Mouse (Mus musculus) neural tube, embryonic 15.5 days (tissue): Measurements from ENCODE around the gene Fam83b. TPM values are rescaled to one million over a fixed set of nuclear protein-coding genes. Genes with fewer than 3 reads are reported as not detected.

Experiments
- ATAC-seq: fragments of 200-750 bp; cut with Nextera tagmentation; 2 replicates; pipeline ENCODE4 v1.8.0; 2017; ENCODE audit warnings: mild to moderate bottlenecking, moderate TSS enrichment, moderate library complexity; ENCODE audit not compliant: low FRiP score
- H3K27ac ChIP-seq: fragments of 300-500 bp; sonication (generic); replicated peaks from 2 replicates; pipeline ENCODE4 v1.5.1; 2015; ENCODE audit warnings: mild to moderate bottlenecking, inconsistent platforms
- H3K27me3 ChIP-seq: fragments of 300-500 bp; sonication (generic); replicated peaks from 2 replicates; pipeline ENCODE4 v1.6.1; 2015; ENCODE audit warnings: inconsistent platforms
- H3K36me3 ChIP-seq: fragments of 300-500 bp; sonication (generic); 2 replicates; pipeline ENCODE4 v1.6.1; 2015; ENCODE audit warnings: inconsistent platforms
- H3K4me1 ChIP-seq: fragments of 300-500 bp; sonication (generic); 2 replicates; pipeline ENCODE4 v1.6.1; 2015; ENCODE audit warnings: inconsistent platforms
- H3K4me2 ChIP-seq: fragments of 300-500 bp; sonication (generic); 2 replicates; pipeline ENCODE4 v1.6.1; 2015; ENCODE audit warnings: inconsistent platforms, mild to moderate bottlenecking, moderate library complexity
- H3K4me3 ChIP-seq: fragments of 300-500 bp; sonication (generic); replicated peaks from 2 replicates; pipeline ENCODE4 v1.5.1; 2015; ENCODE audit warnings: mild to moderate bottlenecking, inconsistent platforms
- H3K9ac ChIP-seq: fragments of 300-500 bp; sonication (generic); replicated peaks from 2 replicates; pipeline ENCODE4 v1.6.1; 2015; ENCODE audit warnings: mild to moderate bottlenecking, inconsistent platforms
- H3K9me3 ChIP-seq: fragments of 300-500 bp; sonication (generic); replicated peaks from 2 replicates; pipeline ENCODE4 v1.6.1; 2016; ENCODE audit warnings: inconsistent platforms
- WGBS: fragments of 180-500 bp; shearing (Covaris S2); methylation state at CpG from one replicate; pipeline ENCODE4 v1.1.7; 2015; ENCODE audit warnings: mixed read lengths; 5-methylcytosine and 5-hydroxymethylcytosine counted together
- polyA plus RNA-seq: library from polyadenylated mRNA; unstranded; fragments of >200 nt; fragmentation: Nextera tagmentation; extraction: Ambion mirVana; gene quantifications from 2 replicates; pipeline ENCODE4 v1.2.1, GENCODE M21; 2015

The Fam83b gene
- polyA plus RNA-seq, 1 experiment from 2014 or later: 0.06 TPM

DNA sequence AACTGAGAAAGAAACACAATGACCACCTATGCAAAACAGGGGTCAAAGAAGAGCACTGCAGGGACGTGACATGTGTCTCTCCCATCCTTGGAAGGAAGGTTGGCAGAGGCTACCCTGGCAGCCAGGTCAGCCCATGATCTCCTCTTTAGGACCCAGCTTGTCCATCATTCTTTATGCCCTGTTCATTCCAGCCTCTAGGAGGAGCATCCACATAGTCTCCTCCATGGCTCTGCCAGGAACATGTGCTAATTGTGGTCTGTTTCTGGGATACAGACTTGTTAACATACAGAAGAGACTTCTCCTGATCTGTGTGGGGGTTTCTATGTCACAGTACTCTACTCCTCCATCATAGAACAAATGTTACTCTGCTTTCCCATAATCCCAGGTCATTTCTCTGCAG, 48.3 kb downstream of the Fam83b start:
- H3K4me1 ChIP-seq: no peaks in the 10 kb centered on the region
- no peak overlapping the region for H3K27ac ChIP-seq
- no peak overlapping the region for H3K4me2 ChIP-seq
- H3K9ac ChIP-seq: no peak overlapping the region
- no peak overlapping the region for H3K4me3 ChIP-seq
- 79% methylated on average over 1 of the region's 1 CpGs for WGBS
- no peaks in the 10 kb centered on the region for H3K36me3 ChIP-seq
- H3K9me3 ChIP-seq: no peaks in the 10 kb centered on the region
- no peak for ATAC-seq
- no peaks in the 10 kb centered on the region for H3K27me3 ChIP-seq

DNA sequence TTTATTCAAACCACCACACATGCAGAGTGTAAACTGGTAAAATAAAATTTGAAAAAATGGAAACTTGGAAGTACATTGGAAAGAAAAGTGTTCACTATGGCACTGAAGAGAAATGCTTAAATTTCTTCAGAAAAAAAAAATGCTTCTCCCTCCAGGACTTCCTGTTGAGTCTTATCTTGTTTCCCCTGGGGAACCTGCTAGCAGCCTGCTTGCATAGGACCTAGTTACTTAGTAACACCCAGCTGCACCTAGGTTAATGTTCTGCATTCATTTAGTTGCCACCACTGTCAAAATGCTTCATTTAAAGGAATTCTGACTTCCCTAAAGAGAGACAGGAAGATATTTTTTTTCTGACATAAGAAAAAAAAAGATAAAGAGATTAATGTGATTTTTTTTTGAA, 61.3 kb downstream of the Fam83b start:
- no peak overlapping the region for H3K27ac ChIP-seq

DNA sequence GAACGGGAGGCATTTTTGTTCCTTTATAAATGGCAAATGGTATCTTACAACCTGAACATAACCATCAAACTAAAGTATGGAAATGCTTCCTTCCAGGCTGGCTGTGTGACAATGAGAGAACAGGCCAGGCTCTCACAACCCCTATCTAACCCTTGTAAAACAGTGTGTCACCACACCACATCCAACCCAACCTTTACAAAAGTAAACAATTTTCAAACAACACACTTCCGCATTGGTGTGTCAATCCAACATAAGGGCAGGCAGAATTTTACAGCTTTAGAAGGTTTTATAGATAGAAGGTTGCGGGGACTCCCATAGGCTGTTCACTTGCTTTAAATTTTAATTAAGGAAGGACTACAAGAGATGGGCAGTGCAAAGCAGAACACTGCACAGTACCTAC, 77.2 kb downstream of the Fam83b start:
- H3K27me3 ChIP-seq: no peaks in the 10 kb centered on the region
- H3K4me1 ChIP-seq: no peaks in the 10 kb centered on the region
- no peak overlapping the region for H3K9ac ChIP-seq
- no peak for ATAC-seq
- no peaks in the 10 kb centered on the region for H3K9me3 ChIP-seq
- H3K4me2 ChIP-seq: no peak overlapping the region
- 93% methylated on average over 3 of the region's 3 CpGs for WGBS
- no peak overlapping the region for H3K4me3 ChIP-seq
- no peaks in the 10 kb centered on the region for H3K36me3 ChIP-seq
- no peak overlapping the region for H3K27ac ChIP-seq

More for the DNA sequence above, 61.3 kb downstream of the Fam83b start:
- Histone ChIP-seq H3K9me3 (no peaks in the 10 kb centered on the region), H3K4me3 (no peak overlapping the region), H3K4me1 (no peaks in the 10 kb centered on the region), H3K27me3 (no peaks in the 10 kb centered on the region), H3K4me2 (no peak overlapping the region), H3K36me3 (no peaks in the 10 kb centered on the region), H3K9ac (no peak overlapping the region)
- no peak for ATAC-seq

DNA sequence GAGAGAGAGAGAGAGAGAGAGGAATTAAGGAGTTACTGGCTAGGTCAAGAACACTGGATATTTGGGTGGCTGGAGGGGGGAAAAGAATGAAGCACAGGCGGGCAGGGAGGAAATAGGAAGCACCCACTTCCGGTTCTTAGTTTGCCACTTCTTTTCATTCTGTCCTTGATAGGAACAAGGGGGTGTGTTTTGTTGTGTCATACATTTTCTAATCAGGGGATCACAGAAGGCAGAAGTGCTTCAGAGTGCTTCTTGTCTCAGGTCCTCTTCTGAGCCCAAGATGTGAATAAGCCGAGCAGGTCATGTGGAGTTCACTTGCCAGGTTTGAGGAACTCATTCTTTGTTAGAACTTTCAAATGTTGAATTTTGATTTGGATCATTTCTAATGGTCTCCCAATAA, 86.8 kb downstream of the Fam83b start:
- Histone ChIP-seq H3K9me3 (no peaks in the 10 kb centered on the region), H3K36me3 (no peaks in the 10 kb centered on the region), H3K4me2 (no peak overlapping the region), H3K4me1 (no peaks in the 10 kb centered on the region), H3K27ac (no peak overlapping the region), H3K27me3 (no peaks in the 10 kb centered on the region), H3K4me3 (no peak overlapping the region), H3K9ac (no peak overlapping the region)
- 84% methylated on average over 3 of the region's 3 CpGs for WGBS
- no peak for ATAC-seq

DNA sequence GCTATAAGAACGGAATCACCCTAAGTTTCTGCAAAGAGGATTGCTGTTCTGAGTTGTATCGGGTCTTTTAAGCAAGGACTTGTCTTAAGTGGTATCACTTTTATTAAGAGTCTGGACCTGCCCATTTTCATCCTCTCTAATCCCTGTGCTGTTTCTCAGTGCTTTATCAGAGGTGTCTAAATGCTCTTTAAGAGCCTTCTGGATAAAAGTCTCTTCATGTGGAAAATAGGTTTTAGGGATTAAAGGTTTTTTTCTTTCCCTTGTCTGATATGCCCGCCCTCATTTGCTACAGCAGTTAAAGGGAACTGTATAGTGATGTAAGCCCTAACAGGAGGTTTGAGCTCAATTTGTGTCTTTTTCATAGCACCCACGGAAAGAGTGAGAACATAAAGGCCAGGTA, 97.4 kb downstream of the Fam83b start:
- H3K27me3 ChIP-seq: no peaks in the 10 kb centered on the region
- H3K36me3 ChIP-seq: no peaks in the 10 kb centered on the region
- ATAC-seq: no peak
- H3K27ac ChIP-seq: no peak overlapping the region
- H3K9me3 ChIP-seq: no peaks in the 10 kb centered on the region
- no peak overlapping the region for H3K4me2 ChIP-seq
- 83% methylated on average over 4 of the region's 4 CpGs for WGBS
- H3K4me1 ChIP-seq: no peaks in the 10 kb centered on the region
- H3K4me3 ChIP-seq: no peak overlapping the region
- H3K9ac ChIP-seq: no peak overlapping the region

DNA sequence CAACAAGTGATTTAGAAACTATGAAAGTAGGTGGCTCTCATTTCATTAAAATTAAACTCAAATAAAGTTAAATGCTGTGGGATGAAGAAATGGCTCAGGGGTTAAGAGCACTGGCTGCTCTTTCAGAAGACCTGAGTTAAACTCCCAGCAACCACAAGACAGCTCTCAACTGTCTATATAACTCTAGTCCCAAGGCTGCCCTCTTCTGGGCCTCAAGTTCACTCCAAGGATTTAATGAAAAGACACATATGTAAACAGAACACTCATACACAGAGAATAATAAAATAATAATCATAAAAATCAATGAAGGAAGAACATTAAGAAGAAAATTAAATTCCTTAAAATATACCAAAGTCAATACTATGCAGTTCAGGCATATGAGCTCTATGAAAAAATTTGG, 105.4 kb downstream of the Fam83b start:
- no peaks in the 10 kb centered on the region for H3K4me1 ChIP-seq
- H3K9me3 ChIP-seq: no peaks in the 10 kb centered on the region
- H3K9ac ChIP-seq: no peak overlapping the region
- no peaks in the 10 kb centered on the region for H3K36me3 ChIP-seq
- no peak overlapping the region for H3K4me2 ChIP-seq
- H3K27me3 ChIP-seq: no peaks in the 10 kb centered on the region
- H3K4me3 ChIP-seq: no peak overlapping the region
- no peak for ATAC-seq
- H3K27ac ChIP-seq: no peak overlapping the region

DNA sequence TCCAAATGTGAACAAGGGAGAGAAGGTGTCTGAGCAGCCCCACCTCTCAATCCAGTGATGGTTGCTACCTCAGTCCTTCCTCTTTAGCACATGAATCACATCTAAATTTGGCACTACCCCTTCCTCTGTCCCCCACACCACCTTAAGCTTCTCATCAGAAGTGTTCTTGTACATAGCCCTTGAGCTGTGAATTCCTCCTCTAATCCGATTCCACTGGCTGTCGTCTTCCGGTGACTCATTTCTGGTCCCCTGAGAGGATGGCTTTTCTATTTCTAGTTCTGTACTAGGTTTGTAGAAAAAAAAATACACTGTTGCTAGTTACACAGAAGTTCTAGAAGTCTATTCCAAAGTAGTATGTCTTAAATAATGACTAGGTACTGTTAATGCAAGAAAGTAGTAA, 111.2 kb downstream of the Fam83b start:
- H3K9ac ChIP-seq: no peak overlapping the region
- WGBS: 94% methylated on average over 3 of the region's 3 CpGs

More for the DNA sequence above, 111.2 kb downstream of the Fam83b start:
- H3K4me1 ChIP-seq: no peaks in the 10 kb centered on the region
- H3K4me2 ChIP-seq: no peak overlapping the region
- H3K36me3 ChIP-seq: no peaks in the 10 kb centered on the region
- H3K4me3 ChIP-seq: no peak overlapping the region
- no peaks in the 10 kb centered on the region for H3K9me3 ChIP-seq
- no peaks in the 10 kb centered on the region for H3K27me3 ChIP-seq
- no peak overlapping the region for H3K27ac ChIP-seq
- no peak for ATAC-seq

Other genes with a start within 250 kb of the Fam83b start
- 9.1 and 10.2 TPM in 2 replicates for gene Hcrtr2, start 243.3 kb downstream of the Fam83b start, polyA plus RNA-seq